Mouse (Mus musculus): ENCODE measurements around the gene BC052040.
A peak's percentile ranks its signal among the peaks of the same experiment; 100 is the strongest.

BC052040 gene

DNA sequence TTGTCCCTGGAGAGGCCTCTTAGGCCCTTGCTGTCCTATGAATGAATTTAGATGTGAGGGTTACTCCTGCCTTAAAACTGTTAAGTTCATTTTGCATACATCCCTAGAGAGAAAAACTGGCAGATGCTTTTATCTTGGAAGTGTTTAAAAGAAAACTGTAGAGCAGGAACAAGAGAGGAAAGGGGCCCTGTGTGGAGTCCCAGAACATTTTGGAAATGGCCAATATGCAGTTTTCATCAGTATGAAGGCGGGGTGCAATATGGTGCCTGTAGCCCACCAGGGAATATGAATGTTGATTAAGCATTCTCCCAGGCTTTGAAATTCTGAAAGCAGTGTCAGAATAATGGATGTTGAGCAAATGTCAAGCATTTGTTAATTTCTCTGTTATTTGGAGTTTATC lies 19.8 kb downstream of the BC052040 start:
- DNase-seq (ENCODE audit: low spot score), result no peak

DNA sequence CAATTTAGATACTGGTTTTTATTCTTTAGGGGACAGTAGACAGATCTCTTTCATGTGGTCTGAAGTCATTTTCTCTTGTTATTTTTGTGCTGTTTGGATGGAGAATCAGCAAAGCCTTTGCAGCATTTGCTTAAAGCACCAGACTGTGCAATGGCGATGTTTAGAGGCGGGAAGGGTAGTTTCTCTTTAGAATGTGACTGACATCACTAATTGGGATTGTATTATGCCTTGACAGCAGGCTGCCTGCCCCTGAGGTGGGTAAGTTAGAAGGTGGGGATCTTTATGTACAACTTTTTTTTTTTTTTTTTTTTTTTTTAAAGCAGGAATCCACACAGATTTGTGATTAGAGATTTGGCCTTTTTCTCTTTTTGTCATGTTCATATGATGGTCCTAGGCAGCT lies 20.6 kb downstream of the BC052040 start:
- DNase-seq (ENCODE audit: low spot score), result no peak

DNA sequence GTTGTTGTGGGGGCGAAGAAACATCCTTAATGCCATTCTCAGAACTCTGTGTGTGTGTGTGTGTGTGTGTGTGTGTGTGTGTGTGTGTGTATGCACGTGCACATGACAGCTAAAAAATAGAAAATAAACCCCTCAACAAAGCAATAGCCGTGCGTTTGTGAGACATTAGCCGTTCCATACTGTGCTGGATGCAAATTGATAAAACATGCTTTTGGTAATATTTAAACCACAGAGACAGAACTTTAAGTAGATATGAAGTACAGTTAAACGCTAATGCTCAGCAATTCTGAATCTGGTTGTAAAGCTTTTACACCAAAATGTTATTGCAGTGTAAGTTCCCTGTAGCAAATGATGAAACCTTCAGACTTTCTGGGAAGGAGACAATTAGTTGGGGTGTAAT lies 22.6 kb downstream of the BC052040 start:
- DNase-seq (ENCODE audit: low spot score), result no peak

DNA sequence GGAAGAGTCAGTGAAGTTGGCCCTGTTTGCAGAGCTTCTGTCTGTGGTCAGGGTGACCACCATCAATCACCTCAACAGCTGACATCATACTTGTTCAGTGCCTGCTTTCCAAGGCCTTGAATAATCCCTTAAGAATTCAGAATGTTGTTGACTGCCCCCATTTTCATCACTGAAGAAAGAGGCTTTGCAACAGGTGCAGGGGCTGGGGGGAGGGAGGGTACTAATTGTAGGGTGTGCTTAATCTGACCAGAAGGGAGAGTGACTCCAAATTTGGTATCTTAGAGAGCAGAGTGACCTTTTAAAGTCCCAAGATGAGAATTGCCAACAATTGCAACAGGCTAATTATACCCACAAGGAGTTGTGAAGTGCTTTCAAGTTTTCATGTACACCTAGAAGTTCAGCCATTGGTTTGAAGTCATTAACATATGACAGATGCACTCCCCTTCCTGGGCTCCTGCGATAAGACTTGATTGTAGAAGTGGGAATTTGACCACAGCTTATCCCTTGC lies 24.4 kb downstream of the BC052040 start:
- no peak for DNase-seq (ENCODE audit: low spot score)

DNA sequence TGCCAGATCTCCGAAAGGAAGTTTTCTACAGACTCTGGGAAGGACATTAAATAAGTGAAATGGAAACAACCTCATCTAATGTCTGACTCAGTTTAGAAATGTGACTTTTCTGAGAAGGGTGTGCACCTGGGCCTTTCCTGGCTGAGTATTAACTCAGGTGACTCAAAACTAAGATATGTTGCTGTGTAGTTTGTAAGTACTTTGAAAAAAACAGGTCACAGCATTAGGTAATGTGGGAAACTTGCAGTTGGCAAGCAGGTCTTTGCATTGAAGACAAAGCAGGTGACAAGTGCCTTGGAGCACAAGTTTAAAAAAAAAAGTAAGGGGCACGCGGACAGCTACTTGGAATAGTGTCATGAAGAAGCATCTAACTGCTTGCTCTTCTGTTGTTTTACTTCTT lies 27.5 kb downstream of the BC052040 start:
- DNase-seq (ENCODE audit: low spot score), result no peak

DNA sequence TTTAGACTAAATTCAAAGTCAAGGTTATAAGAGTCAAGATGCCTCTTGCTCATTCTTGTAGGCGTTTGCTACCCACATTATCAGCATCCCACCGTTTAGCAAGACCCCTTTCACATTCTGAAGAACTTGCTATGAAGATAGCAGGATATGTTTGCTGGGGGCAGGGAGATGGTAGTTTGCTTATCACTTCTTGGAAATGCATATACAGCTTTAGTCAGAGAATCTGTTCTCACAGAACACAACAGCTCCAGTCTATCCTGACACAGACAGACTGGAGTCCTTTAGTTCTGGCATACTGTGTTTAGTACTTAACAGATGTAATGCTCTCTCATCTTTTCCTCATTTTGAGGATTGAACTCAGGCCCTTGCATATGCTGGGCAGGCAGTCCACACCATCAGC lies 28.6 kb downstream of the BC052040 start:
- DNase-seq (ENCODE audit: low spot score), result no peak

DNA sequence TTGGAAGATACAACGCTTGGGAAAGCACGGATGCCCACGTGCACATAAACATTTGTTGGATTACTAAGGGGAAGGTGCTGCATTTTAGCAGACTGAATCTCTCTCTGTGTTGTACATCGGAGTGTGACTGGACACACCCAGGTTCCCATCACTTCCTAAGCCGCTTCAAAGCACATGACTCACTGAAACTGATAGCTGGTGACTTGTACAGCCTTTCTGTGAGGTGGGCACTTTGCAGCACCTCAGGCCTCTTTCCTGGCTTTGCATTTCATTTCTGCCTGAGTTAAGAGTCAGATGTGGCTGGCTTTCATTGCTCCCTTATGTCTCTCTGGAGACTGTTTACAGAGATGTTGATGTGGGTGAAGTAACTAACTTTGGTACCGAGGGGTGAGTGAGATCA lies 29.0 kb downstream of the BC052040 start:
- DNase-seq (ENCODE audit: low spot score), result no peak

DNA sequence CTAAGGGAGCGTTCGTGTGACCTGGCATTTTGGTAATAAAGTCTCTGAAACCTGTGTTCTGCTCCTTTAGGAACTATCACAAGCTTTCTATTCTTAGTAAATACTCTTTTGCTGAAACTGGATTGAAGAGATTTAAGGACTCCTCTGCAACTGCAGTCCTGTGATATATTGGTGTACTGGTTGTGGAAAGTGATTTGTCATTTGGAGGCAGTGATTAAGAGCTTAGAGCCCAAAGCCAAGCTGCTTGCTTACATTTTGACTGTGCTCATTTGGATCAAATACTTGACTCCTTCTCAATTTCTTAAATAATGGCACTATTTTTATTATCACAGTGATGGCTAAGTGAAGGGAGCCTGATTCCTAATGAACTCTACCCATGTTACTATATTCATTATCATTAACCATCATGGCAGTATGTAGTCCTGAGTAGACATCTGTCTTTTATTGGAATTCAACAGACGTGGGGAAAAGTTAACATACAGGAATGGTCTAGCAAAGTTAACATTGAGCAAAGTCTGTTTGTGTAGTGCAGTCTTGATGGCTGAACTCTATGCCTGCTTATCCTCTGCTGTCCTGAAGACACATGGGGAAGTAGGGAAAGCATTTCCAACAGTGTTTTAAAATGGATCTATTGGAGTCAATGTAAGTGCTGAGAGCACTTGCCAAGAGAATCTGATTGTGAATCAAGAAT lies 32.5 kb downstream of the BC052040 start:
- DNase-seq (ENCODE audit: low spot score), result no peak

DNA sequence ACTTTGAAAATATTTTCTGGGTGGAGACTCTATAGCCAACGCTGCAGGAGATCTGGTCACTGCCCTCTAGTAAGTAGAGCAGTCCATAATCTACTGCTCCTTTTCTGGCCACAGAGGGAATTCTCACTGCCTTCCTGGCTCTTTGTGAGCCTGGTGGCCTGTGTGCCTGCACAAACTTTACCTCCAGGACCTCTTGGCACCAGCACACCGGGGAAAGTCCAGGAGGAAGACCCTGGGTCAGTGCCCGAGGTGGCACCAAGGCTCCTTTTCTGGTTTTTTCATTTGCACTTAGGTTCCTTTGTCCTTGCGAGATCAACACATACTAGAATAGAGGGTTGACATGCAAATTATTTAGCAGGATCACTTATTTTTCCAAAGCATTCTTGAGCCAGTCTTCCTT lies 47.0 kb downstream of the BC052040 start:
- no peak for DNase-seq (ENCODE audit: low spot score)

DNA sequence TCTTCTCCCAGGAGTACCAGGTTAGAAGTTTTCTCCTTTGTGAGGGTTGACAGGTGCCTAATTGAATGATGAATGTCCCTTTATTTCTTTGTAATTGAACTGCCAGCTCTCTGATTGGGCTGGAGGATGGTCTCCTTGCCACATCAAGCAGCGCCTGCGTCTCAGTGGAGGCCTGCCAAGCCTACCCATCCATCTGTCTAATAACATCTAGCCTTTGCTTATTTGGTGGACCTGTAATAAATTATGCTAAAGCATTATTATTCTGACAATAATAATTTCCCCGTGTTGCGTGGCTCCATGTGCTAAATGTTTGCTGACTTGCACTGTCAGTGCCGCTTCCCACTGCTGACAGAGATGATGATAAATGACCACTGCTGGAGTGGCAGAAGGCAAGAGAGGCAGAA lies 49.5 kb downstream of the BC052040 start:
- DNase-seq (ENCODE audit: low spot score), result no peak

DNA sequence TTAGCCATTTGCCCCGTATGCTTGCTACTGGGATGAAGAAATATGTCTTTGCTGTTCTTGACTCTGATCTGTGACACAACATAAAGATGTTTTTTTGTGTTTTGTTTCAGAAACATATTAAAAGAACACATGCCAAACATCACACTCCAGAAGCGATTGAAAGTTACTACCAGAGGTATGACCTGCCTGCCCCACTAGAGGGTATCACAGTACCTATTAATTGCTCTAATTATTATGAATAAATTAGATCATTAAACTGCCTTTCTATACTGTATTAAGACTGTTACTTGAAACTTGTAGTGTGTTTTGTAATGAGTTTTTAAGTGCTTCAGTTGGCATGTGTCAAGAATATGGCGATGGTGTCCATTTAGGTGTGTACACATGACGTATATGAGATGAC lies 50.3 kb downstream of the BC052040 start:
- no peak for DNase-seq (ENCODE audit: low spot score)

DNA sequence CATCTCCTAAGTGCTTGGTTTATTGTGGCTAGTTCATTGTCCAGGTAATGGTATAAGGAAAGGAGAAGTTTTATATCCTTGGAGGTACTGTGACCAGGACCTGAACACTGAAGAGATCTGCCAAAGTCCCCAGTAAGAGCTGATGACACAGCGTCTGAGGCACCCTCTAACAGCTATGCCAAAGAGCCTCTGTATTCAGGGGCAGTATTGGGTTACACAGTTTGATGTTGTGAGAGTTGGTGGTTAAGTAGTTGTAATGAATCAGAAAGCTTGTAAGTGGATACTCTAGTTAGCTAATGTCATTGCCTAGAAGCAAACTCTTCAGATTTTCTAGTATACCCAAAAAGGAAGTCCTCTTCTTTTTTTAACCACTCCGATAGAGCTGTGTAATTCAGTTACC lies 68.7 kb downstream of the BC052040 start:
- no peak for DNase-seq (ENCODE audit: low spot score)

DNA sequence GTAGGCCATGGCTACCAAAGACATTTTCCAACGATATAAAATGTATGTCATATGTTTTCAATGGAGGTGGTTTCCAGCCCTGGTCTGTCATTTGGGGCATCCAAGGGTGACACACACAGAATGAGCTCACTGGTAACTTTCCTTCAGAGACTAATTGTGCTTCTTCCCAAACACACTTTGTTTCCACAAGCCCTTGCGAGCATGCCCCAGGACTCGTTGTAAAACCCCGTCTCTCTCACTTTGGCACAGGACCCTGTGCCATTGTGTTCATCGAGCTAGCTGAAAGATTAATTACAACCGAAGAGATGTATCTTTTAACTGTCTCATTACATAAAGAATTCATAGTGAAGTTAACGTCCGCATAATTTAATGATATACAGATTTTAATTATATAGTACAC lies 78.2 kb downstream of the BC052040 start:
- DNase-seq (ENCODE audit: low spot score), result no peak

DNA sequence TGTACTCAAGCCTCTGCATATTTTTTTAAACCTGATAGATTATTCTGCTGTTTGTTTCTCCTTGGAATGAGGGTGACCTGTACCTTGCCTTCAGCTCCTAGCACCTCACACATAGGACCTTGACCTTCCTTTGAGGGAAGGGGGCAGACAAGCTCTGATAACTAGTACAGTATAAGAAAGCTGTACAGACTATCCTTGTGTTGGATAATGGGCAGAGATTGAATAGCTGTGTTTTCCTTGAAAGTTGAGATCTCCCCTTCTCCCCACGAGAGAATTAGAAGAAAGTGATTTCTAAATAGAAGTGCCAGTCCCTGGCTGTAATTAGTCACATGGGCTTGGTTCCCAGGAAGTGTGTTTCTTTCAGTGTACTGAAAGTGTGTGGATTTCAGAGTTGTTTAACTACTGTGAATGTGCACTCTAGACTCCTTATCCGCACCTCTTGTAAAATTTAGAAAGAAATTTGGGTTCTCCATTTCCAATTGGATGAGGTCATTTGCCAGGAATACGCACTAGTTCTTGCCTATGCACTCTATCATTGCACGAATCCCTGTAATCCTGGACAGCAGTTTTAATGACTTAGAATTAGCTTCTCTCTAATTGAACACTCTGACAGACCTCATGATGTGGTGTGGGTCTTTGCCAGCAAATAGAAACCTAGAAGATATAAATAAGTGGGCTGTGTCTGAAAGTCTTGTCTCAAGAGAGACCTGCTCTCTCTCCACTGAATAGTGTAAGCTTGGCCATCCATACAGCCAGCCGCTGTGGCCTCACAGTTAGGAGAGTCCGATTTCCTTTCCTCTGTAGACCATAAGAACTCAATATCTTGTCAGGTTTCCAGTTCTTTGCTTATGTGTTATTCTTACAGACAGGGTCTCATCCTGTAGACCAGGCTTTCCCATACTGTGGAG lies 79.0 kb downstream of the BC052040 start:
- no peak for DNase-seq (ENCODE audit: low spot score)

DNA sequence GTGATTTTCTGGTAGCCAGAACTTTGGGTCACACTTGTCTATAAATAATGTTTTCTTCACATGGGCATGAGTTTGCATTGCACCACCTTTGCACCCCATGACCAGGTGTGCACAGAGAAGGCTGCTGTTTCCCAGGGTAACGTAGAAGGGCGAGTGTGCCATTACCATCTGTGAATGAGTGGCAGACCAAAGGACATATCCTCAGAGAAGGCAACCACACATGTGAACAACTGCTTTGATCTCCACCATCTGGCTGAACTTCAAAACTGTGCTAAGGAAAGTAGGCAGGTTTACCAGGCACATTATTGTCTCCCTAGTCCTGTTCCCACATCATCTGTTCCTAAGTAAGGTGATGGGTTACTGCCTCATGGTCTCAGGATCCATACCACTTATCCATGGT lies 86.0 kb downstream of the BC052040 start:
- no peak for DNase-seq (ENCODE audit: low spot score)

DNA sequence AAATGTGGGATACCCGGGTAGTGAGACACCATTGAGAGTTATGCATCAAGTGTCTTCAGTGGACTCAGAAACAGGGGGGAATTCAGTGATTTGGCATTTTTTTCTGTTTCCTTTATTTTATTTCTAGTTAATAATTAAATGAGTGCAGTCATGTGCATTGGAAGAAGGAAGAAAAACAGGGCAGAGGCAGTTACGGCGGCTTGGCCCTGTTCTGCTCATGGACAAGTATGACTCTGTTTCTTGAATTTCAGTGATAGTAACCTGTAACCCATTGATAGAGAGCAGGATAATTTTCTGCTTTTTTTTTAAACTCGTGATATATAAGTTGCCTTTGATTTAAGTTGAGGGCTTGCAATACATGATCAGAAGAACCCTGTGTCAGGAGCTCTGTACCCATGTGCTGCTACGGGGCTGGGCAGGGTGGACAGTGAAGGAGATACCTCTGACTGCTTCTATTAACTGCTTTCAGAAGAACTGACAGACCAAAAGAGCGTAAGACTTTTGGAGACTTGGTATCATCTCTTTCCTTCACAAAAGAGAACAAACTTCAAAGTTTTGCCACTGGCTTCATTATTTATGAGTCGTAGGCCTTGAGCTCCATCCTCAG lies 91.6 kb downstream of the BC052040 start:
- no peak for DNase-seq (ENCODE audit: low spot score)

DNA sequence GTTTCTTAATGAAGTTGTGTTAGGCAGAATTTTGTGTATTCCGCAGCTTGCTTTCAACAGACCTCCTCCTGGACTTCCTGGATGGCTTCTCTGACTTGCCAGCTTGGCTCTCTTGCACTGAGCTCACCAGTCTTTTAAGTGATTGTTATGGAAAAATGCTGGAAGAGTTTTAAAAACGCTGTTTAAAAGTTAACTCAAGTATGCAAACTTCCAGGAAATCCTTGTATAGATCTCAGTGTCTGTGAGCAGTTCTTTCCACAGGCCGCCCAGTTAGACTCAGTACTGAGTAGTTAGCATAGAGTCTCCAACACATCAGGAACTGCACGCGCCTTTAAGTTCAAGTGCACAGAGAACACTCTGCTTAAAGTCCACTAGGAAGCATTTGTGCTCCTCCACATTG lies 97.3 kb downstream of the BC052040 start:
- no peak for DNase-seq (ENCODE audit: low spot score)

DNA sequence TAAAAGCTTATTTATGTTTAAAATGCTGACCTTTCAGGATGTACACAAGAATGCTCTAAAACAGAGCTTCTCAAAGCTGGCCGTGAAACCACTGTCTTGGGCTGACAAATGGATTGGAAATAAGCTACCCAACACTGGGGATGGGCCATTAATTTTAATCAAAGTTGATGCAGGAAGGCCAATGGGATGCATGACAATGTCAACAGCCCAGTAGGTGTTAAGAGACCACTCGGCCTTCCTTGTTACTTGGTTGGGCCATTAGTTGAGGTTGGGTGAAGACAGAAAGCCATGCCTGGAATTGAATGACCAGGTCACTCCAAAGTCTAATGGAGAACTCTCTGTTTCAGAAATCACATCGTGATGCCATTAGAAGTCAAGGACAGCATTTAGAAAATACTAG lies 103.7 kb downstream of the BC052040 start:
- no peak for DNase-seq (ENCODE audit: low spot score)

DNA sequence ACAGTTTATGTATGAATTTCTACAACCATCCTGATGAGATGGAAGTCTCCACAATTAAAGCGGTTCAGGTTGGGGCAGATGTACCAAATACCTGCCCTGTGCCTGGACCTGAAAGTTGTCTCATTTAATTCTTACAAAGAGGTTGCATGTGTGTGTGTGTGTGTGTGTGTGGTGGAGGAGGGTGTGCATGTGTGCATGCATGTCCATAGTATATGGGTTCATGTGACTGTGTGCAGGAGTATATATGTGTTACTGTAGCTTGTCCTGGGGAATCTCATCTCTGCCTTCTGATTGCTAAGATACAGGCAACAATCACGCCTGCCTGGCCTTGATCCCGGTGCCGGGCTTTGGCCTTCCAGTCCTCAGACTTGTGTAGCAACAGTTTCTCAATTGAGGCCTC lies 106.1 kb downstream of the BC052040 start:
- no peak for DNase-seq (ENCODE audit: low spot score)

DNA sequence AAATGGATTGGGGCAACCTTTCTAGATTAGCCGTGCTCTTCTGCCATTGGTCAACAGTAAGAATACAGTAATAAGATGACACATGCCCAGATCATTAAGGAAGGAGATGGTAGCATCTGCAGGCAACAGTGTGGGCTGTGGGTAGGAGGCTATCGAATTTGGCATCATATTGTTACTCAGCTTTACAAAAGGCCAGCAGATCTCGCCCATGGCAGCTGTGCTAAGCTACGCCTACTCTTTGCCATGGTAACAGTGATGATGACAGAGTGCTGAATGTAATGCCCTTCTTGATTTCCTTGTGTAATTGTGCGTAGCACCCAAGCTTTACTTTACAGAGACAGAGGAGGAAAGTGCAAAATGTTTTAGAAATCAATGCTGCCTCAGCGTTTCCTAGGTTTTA lies 106.8 kb downstream of the BC052040 start:
- peak; percentile 49 for DNase-seq (ENCODE audit: low spot score)

DNA sequence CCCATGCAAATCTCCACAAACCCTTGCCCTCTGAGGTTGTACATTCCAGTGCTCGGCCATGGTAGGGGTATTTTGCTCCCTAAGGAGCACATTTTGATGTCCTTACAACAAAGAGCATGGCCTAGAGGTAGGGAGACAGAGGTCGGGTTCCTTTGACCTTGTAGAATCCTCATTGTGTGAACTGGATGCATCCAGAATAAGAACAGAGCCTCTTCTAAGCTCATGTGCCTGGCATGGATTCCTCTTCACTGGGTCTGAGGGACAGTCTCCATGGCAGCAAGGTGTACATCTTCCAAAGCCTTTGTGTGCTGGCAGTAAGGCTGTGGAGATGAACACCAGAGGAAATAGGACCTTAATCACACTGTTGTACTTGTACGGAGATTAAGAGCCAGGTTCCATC lies 112.3 kb downstream of the BC052040 start:
- DNase-seq (ENCODE audit: low spot score), result no peak

DNA sequence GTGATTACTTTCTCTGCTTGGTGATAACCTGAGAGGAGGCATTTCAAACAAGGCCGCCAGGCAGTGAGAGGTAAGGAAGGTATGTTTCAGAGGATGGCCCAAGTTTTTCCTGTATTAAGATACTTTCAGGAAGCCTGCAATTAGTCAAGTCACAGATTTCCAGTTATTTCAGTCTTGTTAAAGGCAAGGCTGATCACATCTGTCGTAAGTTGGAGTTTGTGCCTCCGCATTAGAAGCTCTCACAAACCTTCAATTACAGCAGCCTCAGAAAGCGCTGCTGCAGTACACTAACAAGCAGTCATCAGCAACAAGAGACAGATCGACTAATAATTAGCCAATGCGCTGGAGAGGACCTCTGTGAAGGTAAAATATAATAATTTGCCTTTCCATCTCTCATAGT lies 112.9 kb downstream of the BC052040 start:
- DNase-seq (ENCODE audit: low spot score), result no peak

DNA sequence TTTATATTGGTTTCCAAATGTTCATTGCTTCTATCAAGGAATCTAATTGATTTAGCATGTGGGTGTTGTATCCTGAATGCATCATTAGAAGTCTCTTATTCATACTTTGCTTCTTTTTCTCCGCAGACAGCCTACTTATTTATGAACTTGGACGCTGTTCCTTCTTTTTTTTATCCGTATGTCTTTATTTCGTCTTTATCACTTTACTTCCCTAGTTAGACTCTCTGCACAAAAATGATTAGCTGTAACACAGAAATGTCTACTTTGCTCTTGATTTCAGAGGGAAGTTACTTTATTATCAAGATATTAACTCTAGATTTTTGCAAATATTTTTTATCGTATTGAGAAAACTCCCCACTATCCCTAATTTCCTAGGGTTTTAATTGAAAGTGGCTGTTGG lies 117.5 kb downstream of the BC052040 start:
- DNase-seq (ENCODE audit: low spot score), result no peak
